Mouse (Mus musculus) frontal cortex, adult (tissue): ENCODE data around the gene Pik3c2g.

Experiments used
- ATAC-seq: cut with Nextera tagmentation; 2 replicates; pipeline ENCODE4 v1.9.2; 2017; ENCODE audit warnings: mild to moderate bottlenecking, moderate library complexity, mixed read lengths; ENCODE audit not compliant: low TSS enrichment

Gene Pik3c2g

DNA sequence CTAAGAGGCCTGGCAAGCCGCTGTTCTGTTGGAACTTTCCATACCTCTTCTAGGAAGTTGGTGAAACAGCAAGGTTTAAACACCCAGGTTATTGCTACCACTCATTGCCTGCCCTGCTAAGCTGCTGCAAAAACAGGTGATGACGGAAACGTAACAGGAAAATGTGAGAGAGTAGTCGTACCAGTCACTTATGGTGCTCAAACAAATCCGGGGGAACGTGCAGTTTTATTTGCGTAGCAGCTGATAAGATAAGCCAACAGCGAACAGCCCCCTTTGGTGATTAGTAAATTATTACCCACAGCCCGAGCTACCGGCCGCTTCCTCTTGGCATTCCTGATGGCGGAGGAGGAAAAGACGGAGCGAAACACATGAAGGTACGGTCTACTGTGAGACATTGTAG lies at the start of gene Pik3c2g:
Gene Pik3c2g, plus strand, starts transcription at position 330 of the 400 bp plus-strand sequence.
- ATAC-seq = no peak

DNA sequence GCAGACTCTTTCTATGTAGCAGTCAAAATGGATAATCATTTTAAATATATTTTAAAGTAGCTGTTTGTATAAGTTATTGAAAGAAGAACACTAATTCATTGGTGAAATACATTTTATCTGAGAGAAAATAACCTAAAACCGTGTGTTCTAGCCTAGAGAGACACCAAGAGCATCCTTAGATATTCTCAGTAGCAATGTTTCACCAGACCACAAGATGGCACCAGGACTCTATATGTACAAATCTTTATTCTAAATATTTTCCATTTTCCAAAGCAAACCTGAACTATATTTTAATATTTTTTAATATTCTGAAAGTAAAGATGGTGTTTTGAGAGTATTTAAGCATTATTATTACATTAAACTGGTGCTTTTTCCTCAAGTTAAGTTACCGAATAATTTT lies 48.6 kb upstream of the Pik3c2g start:
- peak; percentile 74; the same call in 1 of the 2 replicates for ATAC-seq

DNA sequence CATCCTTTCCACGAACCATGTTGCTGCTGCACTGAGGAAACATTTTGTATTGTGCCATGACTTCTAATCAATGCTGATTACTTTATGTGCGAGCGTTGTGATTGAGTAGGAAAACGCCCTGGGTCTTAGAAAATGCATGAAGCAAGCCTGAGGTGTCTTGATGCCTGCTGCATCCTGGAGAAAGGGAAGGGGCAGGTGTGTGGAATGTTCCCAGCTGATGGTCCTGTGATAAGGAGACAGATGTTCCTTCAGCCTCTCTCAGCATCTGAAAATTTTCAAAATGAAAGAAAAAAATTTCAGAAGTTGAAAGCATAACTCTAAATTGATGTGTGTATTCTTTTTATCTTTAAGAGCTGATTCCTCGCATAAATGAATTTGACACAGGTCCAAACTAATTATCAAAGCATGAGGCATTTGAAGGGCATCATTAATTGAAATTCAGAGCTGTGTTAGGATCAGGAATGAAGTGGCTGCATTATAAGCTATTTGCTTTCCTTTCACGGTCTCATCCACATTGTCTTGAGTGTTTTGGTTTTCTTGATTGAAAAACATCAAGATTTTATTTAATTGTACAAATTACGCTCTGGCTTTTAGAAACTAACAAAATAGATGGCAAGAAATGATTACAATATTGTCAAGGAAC lies 31.4 kb upstream of the Pik3c2g start:
- ATAC-seq = no peak

DNA sequence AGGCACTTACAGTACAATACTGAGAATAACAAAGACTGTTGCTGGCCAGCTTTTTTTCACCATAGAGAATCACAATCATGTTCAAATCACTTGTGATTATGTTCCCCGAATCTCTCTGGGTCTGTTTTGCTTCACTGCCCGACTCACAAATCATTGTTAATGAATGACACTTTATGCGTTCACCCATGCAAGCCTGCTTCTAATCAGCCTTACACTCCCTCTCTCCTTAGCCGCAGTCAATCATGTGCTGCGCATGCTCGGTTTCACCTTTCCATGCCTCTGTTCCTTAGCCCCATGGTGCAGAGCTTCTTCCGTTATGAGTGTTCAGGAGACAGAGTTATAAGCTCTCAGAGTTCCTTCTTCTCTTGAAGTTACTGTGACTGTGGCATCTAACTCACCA lies 17.8 kb upstream of the Pik3c2g start:
- no peak for ATAC-seq

DNA sequence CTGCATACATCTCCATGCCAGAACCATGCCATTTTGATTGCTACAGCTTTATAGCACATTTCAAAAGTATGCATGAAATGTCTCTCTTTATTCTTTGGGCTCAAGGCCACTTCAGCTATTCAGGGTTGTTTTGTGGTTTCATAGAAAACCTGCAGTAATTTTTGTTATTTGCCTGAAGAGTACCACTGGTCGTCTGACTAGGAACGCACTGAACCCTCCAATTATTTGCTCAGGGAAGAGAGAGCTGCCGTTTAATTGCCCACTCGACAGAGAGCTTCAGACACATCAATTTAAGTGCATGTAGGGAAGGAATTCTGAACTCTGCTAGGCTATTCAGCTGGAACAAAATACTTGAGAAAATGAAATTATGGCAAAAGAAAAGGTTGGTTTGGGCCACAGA lies 11.2 kb upstream of the Pik3c2g start:
- no peak for ATAC-seq

DNA sequence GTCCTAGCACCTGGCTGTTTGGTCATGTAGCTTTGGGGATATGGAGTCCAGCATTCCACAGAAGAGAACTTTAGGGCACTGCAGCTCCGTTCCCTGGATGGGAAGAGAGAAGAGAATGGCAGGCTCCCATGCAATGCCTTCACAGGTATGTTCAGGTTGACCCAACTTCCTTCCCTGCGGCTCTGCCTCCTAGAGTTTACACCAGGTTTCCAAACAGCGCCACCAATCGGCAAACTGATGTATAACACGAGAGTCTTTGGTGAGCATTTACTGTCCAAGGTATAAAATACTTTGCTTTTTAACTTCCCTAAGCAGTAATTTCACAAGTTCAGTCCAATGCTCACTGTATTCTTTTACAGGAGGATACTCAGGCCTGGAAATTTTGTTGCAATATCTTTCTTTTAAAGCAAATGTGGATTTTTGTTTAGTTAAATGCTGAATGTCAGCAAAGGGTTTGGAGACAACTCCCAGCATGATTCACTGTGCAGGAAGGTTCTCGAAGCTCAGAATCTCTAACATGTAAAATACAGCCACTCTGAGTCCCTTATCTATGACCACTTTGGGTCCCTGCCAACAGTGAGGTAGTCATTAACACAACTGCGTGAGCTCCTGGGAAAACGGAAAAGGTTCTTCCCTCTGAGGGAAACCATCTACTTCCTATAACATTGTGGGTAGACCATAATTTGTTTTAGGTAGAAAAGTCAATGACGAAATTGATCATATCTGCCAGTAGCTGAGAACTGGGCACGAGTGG lies 10.6 kb upstream of the Pik3c2g start:
- ATAC-seq = no peak

DNA sequence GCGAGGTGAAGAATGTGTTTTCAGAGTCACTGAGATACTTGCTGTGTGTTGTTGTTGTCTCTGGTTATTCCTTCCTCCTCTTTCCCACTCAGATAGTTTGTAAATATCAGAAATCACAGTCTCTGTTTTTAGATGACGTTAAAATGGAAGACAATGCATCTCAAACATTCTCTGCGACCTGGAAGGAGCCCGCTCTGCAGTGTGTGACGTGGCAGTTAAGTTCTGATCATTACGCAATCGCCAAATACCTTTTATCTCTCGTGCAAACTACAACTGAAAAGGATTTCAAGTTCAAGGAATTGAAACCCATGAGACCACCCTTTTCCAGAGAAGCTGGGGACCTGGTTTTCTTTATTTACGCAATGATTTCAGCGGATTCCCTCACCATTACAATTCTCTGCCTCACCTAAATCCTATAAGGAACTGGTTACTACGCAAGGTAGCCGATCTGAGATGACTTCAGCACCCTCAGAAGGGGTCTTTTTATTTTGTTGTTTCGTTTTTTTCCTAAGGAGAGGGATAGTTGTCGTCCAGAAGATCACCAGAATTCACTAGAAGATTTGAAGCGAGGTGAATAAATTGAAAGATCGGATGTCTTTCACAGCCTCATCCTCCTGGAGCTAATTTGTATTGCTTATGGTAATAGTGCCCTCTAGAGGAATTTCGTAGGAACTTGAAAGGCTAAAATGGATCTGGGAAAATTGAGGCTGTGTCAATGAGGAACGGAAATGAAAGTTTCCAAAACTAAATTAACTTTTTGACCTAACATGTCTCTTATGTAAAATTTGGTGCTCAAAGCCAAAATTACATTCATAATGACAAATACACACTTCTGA lies 9.8 kb upstream of the Pik3c2g start:
- ATAC-seq = peak; percentile 95

DNA sequence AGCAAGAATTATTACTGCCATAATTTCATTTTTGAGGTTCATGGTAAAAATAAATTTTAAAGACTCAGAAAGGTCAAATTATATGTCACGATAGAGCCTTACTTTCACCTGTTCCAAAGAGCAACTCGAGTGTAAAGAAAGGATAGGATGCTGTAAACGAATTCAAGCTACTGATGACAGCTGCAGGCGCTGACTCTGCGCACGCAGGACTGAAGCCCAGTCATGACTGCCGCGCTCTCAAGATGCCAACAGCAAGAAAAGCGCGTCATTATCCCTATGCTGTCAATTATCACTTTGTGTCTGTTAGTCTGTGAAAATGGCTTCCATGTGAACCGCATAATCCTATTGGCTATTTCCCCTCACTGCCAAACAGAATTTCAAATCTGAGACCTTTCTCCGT lies 457 bp downstream of the Pik3c2g start:
- ATAC-seq = no peak

DNA sequence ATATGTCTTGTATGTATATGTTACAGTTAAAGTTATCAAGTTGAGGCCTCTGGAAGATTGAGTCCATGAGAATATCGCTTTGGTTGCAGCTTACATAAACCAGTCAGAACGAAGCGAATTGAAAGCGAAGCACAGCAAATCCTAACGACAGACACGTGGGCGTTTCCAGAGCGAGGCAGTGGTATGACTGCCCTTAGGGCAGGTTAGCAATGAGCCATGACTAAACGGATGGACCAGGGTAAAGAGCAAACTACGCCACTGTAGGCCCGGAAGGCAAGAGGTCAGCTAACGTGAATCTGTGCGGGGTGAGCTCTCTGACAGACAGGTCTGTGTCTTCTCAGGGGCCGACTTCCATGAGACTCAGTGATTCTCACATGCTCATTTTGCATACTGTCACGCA lies 1.4 kb downstream of the Pik3c2g start:
- peak; percentile 78 for ATAC-seq

DNA sequence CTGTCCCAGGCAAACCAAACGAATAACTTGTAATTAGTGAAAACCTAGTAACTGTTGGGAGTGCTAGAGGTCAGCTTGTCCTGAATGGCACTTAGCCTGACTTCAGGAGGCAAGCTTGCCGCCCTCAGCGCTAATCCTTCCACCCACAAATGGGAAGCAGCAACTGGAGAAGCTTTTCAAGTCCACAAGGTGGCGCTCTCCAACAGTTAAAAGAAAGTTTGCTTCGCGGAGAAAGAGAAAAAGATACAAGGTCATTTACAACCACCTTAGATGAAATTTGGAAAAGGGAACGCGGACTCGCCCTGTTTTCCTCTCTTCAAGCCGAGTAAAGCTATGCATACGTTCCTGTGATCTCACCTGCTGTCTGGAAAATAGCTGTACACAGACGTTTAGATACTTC lies 2.3 kb downstream of the Pik3c2g start:
- peak; percentile 85 for ATAC-seq

DNA sequence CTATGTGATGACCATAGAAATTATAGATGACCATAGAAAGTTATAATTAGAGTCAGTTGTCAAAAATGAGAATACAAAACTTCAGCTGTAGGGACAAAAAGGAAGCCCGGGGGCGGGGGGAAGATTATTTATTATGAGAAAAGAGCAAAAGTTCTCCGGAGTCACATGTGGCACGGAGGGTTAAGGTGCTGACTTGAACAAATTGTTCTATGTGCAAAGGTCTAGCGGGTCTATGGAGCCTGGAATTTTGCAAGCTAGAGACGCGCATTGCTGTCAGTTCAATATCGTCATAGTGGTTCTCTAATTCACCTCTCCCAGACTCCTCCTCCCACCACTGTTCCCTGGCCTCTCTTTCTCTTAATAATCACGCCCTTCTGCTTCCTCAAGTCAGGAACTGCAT lies 2.8 kb downstream of the Pik3c2g start:
- ATAC-seq = no peak

DNA sequence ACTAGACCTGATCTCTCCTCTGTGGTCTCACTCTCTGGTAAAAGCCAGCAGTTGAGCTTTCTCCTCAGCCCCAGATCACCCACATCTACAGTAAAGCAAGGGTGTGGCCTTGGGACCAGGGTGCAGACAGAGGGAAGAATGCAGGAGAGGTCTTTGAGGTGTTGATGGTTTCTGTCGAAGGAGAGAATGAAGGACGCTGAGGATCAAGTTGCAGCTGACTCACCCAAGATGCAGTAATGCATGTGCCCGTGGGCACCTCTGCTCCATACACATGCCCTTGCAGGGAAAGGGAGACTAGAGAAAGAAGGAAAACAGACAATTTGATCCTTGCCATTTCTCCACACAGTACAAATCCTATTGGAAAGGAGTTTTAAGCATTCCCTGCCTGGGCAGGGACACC lies 5.1 kb downstream of the Pik3c2g start:
- no peak for ATAC-seq

DNA sequence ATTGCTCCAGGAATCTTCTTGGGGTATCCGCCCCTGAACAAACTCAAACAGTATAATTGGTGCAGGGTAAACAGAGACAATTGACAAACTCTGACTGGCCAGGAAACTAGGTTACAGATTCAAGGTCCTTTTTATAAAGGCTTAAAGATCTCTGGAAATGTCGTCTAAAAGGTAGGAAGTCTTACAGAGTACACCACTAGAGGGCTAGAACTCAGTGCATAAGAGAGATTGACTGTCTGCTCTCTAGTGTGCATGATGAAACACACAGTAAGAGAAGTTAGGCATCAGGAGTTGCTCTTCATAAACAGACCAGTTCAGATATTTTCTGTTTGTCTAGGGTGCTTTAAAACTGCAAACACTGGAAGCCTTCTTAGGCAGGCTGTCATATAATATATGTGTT lies 9.4 kb downstream of the Pik3c2g start:
- ATAC-seq = no peak

DNA sequence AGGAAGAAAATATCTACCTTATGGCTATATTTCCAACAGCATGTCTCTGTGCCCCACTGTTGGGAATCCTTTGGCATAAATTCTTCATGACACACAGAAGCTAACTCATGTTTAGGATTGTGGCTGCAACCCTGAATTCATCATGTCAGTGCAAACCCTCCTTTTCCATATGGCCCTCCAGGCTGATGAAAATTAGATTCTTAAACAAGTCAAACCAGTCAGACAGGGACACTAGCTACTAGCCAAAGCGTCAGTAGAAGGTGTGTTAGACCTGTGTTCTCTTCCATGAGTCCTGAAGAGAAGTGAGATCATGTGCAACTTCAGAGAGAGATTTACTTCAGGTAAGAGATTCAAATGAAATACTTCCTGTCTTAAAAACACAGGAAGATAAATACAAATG lies 12.2 kb downstream of the Pik3c2g start:
- ATAC-seq = no peak

DNA sequence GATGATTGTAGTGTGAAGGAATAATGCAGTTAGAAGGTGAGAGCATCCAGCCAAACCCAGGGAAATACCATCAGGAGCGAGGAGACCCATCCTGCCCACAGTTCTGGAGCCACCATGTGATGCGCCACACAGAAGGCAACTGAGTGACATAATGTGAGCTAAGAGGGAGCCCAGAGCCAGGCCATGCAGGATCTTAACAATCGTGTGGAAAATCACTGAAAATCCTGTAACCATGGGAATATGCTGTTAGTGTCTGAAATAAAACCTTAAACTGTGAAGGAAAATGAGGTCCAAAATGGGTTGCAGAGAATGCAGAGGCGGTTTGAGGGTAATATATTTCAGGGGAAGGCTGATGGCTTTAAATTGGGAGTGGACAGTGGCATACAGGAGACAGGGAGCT lies 31.8 kb downstream of the Pik3c2g start:
- peak; percentile 99 for ATAC-seq

DNA sequence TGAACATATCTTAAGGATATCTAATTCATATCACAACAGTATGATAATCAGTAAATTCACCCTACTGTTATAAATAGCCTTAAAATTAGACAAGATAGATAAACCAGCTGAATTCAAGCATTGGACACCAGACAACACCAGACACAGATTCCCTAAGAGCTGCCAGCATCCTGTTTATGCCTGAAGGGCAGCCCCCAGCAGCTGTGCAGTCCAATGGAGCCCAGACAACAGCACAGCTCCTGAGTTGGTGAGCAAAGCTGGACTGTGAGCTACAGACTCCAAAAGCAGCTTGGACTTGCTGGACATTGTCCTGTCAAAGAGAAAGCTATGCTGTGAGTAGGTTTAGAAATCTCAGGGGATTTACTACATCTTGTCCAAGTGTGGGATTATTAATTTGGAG lies 37.7 kb downstream of the Pik3c2g start:
- ATAC-seq = no peak; the same call in 1 of the 2 replicates

DNA sequence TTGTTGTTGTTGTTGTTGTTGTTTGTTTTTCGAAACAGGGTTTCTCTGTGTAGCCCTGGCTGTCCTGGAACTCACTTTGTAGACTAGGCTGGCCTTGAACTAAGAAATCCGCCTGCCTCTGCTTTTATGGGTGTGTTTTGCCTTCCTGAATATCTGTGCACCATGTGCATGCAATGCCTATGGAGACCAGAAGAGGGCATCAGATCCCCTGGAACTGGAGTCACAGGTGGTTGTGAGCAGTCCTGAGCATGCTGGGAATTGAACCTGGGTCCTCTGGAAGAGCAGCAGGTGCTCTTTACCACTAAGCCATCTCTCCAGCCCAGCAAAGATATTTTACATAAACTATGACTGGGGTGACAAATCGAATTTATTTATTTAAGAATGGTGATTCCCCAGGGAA lies 47.5 kb downstream of the Pik3c2g start:
- ATAC-seq = no peak

DNA sequence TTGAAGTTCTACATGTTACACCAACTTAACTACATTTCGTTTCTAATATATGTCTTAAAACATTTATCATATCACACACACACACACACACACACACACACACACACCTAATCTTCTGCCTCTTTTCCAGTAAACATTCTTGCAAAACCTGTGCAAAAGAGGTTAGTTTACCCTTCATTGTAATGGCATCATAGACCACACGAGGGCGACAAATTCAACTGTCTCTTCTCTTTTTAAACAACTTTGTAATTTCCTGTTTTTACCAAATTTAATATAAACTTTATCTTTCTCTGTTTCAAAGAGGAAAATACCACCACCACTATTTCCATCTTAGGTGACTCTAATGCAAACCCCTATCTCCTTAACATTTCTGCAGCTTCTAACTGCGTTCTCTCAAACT lies 68.4 kb downstream of the Pik3c2g start:
- no peak for ATAC-seq

DNA sequence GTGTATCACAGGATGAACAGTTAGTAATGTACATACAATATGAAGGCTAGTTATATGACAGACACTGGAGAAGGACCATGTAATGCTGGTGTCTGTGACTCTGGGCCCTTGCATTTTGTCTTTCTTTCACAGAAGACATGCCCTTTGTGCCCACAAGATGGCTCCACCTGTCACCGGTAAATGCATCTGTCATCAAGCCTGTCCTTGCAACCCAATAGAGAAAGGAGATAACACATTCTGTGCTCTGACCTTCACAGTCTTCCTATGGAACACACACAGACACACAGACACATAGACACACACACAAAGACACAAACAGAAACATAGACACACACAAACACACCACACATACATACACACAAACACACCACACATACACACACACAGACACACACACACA lies 75.4 kb downstream of the Pik3c2g start:
- ATAC-seq = peak; percentile 97

DNA sequence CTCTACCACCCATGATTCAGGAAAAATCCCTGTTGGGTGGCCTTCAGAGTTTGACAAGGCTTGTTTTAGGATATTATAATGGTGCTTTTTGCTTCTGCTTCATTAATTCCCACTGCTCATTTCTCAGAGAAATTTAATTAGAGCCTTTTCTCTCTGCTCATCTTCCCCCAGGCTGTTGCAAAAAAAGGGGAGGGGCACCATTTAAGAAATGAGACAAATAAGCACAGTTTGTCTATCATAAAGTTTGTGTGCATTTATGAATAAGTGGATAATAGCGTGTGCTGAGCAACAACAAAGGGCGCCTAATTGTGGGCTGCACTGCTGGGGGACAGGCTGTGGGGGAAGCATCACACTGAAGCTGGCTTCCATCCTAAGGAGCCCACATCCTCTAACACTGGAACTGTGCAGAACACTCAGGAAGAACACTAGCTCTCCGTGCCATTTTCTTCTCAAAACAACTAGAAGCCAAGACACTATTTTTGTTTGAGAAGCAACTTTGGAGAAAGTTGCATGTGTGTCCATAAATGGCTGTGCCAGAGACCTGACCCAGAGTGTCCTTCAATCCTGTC lies 131.5 kb downstream of the Pik3c2g start:
- ATAC-seq = peak; percentile 73

DNA sequence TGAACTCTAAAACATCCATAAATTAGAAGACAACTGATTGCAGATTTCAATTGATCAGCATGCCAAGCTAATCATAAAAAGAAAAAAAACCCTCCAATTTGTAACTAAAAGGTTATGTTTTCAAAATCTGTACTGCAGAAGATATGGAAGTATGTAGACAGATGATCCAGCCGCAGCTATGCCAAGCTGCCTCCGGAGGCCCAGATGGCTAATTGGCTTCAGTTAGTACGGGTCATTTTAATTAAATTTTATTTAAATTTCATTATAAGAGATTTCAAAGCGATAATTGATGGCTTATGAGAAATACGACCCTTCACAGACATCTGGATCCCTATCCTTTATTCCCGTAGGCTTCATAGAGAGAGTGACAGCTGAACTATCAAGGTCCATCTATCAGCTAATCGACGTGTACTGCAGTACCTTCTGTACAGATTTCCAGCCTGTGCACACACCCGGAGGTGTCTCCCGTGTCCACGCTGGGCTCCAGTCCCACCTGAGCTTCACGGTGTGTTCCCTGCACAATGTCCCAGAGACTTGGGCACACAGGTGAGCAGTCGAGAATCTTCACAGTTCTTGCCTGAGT lies 132.7 kb downstream of the Pik3c2g start:
- ATAC-seq = no peak
